Mouse (Mus musculus) right cerebral cortex, postnatal 4 days (tissue): ENCODE results near the gene Nr2f2.
A peak's percentile ranks its signal among the peaks of the same experiment; 100 is the strongest.

ENCODE experiments used
- DNase-seq: peaks from one replicate; pipeline ENCODE4 v3.0.0-alpha.2; 2022

The Nr2f2 gene

DNA sequence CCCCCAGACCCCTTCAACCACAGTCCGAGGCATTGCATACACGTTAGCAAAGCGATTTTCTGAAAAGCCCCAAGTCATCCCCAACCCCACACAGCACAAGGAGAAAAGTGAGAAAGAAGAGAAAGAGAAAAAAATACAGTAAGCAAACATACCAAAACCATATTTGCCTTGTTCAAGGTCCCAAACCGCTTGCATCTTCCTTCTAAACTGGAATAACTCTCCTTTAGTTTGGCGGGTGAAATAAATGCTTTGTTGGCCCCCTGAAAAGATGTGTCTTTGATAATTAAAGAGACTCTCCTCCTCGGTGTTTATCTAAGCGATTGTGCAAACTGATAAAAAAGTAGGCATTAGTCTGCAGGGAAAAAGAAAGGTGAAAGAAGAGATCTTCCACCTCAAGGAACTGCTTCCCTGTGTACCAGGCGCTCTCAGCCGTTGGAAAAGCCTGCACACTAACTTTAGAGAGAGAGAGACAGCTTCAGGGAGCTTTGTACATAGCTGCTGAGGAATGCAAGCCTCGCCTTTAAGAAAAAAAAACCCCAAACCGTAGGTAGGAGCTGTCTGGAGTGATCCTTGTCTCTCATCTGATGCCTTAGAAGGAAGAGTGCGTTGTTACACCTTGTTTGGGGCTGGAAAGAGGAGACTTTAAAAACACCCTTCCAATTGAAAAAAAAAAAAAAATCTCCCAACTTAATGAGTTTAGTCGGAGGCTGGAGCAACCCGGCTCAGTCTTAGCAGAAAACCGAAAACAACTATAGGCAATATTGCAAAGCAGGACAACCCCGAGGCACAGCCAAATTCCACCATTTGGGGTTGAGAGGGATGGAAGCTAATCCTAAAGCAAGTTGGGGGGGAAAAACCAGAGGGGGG, at the start of gene Nr2f2:
Gene Nr2f2, minus strand, starts transcription at position 795 of the 867 bp plus-strand sequence.
- DNase-seq = no peak

DNA sequence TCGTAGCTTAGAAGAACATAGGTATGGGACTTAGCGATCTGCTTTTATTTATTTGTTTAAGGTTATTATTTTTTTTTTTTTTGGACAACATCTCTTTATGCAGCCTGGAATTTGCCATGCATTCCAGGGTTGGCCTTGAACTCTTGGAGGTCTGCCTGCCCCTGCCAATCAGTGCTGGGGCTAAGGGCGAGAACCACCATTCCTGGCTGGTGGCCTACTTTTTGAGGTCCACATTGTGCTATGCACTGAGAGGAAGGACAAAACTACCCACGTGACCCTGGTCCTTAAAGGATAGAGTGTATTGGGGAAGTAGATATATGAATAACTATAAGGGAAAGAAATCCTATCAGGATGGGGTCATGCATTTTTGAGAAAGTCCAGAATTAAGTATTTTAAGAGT, 47.9 kb upstream of the Nr2f2 start:
- DNase-seq = no peak

DNA sequence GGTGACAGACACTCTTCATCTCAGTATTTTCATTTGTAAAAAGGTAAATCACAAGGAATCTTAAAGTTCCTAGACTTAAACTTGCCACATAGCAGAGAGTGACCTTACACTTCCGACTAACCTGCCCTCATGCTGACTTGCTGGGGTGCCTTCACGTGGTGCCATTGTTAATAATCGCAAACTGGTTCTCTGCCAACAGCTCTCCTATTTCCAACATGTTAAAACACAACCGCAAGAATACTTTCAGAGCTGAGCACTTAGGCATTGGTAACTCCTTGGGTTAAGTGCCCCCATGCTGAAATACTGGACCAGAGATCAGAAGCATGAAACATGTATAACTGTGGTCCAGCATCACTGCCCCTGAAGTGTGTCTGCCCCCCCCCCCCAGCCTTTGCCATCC, 47.1 kb upstream of the Nr2f2 start:
- no peak for DNase-seq

DNA sequence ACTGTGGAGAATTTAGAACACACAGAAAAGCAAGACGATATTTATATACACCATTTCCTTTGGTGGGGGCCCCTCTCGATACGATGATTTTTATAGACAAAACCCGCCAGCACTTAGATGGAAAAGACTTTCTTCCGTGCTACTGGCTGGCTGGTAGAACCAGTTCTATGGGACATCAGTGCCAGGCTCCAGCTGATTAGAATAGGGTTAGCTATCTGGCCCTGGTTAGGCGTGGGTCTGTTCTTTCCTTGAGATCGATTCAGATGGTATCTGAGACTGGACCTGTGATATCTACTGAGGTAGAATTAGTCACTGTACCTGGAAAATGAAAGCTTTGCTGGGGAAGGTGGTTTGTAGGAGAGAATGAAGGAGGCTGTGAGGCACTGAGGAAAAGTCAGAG, 46.4 kb upstream of the Nr2f2 start:
- no peak for DNase-seq

DNA sequence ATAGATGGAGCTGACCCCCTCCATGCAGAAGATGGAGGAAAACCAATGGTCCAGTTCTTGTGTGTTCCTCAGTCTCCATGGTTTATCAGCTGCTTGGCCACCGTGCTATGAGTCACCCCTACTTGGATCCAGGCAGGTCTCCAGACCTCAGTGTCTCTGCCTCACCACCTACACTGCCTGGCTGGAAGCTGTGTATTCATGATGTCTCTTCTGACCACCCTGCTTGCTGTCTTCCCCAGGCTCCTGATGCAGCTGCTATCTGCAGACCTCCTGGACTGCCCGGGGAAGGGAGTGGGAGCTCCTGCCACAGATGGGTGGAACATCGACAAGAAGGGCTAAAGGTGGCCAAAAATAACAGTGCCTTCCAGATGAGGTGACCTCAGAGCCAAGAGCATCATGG, 43.8 kb upstream of the Nr2f2 start:
- no peak for DNase-seq

DNA sequence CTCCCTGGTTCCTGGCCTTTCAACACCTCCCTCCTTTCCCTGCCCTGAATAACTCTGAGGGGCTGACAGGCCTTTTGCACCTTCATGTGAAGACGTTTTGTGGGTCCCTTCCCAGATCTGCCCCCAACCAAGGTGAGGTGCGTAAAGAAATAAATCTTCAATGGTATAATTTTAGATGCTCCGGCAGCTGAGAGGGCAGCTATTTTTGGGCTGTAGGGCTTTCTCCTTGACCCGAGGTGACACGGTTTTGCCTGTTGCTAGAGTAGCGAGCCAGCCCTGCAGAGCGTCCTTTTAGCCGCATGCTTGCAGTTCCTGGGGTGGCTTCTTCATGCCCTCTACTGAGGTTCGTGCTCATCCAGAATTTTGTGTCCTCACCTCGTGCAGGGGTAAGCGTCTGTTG, 43.4 kb upstream of the Nr2f2 start:
- no peak for DNase-seq

DNA sequence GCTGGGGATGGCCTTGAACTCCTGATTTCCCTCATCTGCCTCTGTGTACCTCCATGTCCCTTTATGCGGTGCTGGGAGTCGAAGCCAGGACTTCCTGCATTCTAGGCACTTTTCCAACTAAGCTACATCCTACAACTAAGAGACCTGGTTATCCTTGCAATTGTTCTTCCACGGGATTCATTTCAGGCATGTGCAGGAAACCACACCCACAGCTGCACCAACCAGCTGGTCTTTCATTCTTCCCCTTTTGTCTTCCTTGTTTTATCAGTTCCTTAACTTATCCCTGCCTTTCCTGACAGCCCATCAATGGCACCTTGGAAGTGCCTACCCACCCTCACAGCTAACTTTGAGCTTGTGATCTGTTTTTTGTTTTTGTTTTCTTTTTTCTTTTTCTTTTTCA, 42.3 kb upstream of the Nr2f2 start:
- no peak for DNase-seq

DNA sequence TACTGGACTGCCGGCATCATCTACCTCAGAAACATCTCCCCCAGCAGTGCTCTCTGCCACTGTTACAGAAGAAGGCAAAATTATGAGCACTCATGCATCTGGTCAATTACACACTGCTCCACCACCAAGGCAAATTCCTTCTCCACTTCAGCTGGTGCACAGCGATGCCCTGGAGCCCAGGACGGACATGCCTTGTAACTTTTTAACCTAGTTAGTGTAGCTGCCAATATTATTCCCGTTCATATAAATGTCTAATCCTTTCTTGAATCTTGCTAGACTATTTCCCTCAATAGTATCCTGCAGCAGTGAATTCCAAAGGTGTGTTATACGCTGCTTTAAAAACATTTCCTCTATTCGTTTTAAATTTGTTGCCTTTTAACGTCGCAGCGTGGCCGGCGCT, 40.6 kb upstream of the Nr2f2 start:
- no peak for DNase-seq

DNA sequence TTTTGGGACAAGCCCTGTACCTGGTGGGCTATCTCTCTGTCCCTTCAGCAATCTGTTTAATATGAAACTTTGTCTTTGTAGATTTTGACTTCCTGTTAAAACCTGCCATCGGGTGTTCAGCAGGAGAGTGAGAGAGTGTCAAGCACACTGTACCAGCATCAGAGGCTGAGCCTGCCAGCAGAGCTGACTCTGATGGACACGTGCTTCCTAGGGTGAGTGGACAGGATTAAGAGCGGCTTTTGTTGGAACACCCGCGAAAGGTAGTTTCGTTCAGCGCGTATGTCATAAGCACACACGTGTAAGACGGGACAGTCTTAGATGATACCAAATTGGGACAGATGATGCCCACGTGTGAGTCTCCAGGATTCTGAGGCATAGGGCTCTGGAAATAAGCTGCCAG, 40.0 kb upstream of the Nr2f2 start:
- DNase-seq = no peak

DNA sequence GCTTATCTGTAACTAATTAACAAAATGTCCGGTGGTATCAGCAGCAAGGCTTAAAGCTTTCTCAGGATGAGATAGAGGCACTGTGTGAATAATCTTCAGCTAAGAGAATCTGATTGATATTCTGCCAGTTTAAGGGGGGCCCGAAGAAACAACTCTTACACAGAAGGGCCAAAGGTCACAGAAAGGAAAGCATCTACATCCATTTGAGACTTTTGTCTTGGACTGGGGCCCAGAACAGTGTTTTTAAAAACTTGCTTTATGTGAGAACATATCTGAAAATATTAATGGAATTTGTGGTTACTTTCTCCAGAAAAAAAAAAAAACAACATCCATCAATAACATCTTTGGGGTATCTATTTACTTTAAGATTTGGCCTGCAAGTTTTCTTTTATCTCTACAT, 38.9 kb upstream of the Nr2f2 start:
- no peak for DNase-seq

DNA sequence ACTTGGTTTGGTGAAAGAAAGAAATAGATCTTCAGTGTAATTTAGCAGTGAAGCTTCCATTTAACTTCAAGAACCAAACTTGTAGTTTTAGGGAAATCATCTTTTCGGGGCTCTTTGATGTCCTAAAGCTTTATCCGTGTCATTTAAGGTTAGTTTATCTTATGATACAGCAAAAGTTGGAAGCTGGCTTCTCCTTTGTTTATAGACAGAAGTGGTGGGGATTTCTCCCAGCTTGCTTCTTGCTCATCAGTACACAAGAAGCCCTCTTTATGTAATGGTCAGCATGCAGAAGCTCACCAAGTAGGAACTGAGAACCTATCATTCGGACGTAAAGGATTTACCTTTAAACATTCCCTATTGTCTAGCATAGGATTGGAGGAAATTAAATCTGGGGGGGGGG, 16.3 kb upstream of the Nr2f2 start:
- no peak for DNase-seq

DNA sequence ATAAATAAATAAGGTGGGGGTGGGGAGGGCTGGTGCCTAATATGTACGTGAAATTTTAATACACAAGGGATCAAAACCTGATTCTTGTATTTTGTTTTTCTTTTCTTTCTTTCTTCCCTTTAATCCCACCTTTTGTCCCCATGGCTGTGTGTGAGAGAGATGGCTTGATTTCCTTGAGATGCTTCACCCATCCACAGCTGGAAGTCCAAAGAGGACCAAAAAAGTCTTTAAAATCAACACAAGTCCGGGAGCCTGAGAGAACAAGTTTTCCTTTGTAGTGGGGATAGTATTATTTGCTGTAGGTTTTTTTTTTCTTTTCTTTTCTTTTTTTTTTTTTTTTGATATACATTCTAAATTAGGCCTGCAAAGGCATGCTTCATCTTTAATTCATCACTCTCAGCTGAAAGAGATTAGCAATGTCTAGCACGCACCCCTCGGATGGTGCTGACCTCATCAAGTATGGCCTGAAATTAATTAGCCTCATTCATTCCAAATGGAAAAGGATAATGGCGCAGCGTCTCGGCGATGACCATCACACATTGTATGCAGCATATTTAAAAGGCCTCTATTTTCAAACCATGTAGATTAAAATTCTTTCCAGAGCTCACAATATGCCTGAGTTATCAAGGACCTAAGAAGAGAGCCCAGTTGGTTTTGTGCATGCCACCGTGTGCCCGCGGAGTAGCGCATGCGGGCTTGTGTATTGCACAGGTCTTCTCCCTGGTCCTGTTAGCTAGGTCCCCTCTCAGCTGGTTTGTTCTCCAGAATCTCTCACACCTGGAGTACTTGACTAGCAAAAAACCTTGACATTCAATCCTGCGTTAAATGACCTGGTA, 15.1 kb upstream of the Nr2f2 start:
- DNase-seq = no peak

DNA sequence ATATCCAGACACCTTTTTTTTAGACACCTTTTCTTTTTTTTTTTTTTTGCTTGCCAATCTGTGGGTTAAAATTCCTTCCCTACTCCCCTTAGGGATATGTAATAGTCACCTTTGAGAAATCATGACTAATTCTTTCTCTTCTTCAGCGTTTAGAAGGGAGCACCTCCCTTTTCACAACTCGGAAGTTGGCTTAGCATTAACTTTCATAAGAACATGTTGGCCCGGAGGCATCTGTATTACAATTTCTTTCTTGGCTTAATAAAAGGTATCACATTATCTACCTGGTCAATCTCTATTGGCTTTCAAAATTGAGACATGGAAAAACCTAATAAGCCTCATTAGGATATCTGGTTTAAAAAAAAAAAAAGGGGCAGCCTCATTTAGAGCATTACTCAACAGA, 14.4 kb upstream of the Nr2f2 start:
- no peak for DNase-seq

DNA sequence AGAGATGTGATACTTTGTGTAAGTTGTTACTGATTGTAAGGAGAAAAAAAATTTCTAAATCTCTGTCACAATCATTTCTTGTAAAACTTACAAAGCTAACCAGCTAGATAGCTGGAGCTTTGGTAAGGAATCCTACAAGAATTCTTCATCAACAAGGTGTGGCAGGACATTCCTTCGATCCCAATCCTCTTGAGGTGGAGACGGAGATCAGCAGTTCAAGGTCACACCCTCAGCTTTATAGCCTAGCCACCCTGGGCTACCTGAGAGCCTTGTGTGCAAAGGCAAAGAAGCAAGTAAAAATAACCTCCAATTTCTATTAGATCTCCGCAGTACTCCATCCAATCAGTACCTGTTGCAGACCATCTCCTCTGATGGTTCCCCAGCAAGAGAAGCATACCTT, 13.7 kb upstream of the Nr2f2 start:
- DNase-seq = no peak

DNA sequence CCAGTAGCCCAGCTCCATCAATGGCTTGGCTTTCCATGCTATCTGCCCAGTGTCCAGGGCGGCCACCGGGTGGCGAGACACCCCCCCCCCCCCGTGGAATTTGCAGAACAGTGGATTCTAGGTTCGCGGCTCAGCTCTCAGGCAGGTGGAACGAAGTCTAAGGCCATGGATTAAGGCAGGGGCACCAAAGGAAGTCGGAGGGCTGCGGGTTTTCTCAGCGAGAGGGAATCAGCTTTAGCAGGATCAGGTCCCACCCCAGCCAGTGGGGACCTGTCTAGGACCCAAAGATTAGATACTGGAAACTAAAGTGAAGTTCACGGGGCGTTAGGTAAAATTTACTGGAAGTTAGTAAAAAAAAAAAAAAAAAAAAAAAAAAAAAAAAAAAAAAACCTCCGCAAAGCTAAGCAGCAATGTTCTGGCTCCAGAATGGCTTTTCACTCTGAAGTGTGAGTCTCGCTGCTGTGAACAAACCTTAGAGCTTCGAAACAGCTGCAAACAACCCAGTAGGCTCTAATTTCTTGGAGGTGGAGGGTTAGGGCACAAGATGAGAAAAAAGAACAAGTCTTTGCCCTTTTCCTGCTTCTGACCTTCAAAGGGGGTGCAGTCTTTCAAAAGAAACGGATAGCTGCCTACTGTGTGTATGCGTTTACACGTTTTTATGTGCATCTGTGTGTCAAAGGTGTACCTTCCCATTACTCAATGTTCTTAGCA, 4.2 kb upstream of the Nr2f2 start:
- no peak for DNase-seq

DNA sequence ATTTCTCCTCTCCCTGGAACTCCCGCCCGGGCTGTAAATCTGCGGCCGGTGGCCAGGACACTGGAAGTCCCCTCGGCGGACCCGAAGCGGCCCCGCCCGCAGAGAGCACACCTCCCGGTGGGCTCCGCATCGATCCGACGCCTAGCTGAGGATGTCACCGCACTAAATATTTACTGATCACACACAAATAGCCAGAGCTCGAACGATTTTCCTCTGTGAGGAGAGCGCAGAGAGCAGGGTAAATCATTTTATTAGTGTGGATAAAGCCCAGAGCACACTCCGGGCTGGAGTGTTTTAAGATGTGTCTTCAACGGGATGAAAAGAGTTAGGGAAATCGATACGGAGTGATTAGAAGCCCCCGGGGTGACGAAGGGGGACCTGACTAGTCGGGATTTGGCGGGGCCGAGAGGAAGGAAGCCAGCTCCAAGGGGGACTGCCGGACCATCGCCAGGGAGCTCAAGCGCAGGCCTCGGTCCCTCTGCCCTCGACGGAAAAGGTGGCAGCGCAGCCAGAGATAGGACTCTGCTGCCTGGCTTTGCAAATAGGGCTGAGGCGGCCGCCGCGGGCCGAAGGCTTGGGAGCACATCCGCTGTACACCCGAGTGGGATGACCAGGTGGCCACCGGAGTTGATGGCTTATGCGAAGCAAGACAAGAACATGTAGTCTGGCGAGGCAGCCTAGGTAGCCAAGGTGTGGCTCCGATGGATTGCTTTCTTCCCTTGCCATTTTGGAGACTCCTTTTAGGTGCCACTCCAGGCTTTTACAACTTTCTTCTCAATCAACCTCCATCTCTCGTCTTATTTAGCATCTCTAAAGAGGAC, 3.4 kb upstream of the Nr2f2 start:
- peak; percentile 18 for DNase-seq

DNA sequence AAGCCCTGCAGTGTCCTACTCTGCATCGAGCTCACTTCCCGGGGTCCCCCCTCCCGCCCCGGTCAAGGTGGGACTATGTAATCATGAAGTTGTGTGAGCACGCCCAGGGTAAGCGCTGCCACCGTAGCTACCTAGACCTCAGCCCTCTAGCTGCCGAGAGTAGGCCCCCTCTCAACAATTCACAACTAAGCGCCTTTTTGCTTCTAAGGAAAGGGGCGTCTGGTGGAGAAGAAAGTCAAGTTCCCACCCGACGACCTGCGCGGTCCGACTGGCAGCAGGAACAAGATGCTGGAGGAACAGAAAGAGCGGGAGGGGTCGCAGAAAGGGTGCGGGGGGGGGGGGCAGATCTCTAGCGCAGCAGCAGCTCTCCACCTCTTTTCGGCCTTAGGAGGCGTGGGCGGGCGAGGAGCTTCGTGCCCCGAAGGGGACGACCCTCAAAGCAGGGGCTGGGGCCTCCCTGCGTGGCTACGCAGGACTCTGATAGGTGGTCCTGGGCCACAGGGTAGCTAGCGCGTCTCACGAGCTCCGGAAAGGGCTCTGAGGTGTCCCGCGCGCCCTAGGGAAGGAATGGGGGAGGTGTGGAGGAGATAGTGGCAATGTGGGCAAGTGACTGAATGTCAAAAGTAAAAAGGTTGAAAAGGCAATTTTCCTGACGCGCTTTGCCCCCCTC, 2.7 kb upstream of the Nr2f2 start:
- DNase-seq = peak; percentile 16

DNA sequence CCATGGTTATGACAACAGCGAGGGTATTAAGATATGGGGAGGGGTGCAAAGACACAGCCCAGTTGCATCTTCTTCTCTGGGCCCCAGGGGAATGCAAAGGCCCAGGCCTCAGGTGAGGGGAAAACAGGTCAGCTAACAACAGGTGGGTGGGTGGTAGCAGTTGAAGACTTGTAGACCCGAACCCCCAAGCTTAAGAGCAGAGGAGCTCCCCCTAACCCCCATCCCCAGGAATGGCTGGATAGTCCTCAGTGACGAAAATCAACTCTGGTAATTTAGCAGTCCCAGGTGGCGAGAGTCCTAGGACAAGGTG, 2.2 kb upstream of the Nr2f2 start:
- no peak for DNase-seq

DNA sequence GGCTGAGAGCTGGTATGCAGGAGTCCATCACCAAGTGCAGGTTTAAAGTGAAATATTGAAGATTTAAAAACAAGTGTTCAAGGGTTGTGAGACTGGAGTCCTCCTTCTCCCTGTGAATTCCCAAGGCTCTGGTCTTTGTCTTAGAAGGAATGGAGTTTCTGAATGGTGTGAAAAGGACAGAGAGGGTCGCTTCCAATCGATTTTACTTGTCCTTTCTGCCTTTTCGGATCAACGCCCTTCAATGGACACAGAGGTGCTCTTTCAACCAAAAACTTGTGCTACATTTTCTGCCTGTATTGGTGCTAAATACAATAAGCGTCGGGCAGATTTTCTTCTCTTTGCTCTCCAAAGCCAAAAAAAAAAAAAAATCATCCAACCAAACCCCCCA, 1.7 kb upstream of the Nr2f2 start:
- DNase-seq = no peak

DNA sequence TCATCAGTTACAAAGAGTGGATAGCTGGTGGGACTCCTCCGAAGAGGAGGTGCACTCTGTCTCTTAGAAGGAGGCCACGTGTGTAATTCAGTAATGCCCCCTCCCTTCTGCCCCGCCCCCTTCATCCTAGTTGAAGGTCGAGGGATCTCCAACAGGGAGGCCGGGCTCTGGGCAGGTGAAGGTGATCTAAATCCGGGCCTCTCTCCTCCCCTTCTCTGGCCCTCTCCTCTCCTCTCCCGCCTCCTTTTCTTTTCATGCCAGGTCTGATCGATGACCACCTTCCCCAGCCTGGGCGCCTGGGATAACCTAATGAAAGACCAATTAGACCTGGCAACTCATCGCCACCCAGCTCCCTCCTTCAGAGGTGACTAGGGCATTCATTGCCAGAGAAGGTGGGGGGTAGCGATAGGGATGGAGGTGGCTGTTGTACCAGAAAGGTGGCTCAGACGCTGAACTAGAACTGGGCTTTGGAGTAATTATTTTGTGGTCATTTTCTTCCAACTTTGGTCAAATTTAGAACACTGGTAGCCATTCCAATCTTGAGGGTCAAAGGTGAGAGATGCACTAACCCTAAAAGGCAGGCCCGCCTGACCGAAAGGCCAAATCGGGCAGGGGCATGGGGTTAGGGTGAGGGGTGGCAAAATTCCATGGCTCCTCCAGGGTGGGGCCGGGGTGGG, 1.2 kb upstream of the Nr2f2 start:
- no peak for DNase-seq

DNA sequence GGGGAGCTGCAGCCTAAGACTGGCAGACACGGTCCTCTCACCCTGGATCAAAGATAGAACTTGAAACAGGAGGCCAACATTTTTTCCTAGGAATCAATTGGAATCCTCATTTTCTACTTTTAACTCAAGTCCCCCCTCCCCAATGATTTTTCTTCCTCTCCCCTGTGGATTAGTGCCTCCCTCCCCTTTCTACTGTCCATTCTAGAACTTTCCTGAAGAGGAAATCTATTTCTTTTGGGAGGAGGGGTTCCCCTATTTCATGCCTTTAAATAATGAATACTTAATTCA, 217 bp upstream of the Nr2f2 start:
- DNase-seq = no peak

DNA sequence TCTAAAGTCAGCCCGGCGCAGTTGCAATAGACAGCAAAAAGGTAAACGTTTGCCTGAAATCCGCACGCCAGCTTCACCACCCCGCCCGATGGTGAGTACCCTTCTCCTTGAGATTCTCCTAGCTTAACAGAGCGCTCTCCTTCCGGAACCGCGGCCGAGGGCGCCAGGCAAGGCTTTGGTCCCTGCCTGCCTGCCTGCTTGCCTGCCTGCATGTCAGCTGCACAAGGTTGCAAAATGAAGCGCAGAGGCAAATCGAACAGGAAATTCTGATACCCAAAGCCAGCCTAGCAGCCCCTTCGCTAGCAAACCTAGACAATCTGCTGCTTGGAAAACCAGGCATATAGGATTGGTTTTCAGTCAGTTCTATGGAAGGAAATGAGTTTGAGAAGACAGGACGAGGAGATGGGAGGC, 1.1 kb downstream of the Nr2f2 start:
- peak; percentile 43 for DNase-seq
